Mouse (Mus musculus): ENCODE measurements around the gene Ccdc159. TPM values are rescaled to one million over a fixed set of nuclear protein-coding genes. Genes with fewer than 3 reads are reported as not detected.
A peak's percentile ranks its signal among the peaks of the same experiment; 100 is the strongest.

Gene Ccdc159
- total RNA-seq (2021), result under 1 TPM; 0.45 to 0.97 TPM
- long read RNA-seq, experiment 1, partial matches to known transcripts, result 1 of 4 reads
- long read RNA-seq, experiment 1, other reads (novel, unspliced or antisense), result 3 of 4 reads
- long read RNA-seq, experiment 2, result 0 reads

DNA sequence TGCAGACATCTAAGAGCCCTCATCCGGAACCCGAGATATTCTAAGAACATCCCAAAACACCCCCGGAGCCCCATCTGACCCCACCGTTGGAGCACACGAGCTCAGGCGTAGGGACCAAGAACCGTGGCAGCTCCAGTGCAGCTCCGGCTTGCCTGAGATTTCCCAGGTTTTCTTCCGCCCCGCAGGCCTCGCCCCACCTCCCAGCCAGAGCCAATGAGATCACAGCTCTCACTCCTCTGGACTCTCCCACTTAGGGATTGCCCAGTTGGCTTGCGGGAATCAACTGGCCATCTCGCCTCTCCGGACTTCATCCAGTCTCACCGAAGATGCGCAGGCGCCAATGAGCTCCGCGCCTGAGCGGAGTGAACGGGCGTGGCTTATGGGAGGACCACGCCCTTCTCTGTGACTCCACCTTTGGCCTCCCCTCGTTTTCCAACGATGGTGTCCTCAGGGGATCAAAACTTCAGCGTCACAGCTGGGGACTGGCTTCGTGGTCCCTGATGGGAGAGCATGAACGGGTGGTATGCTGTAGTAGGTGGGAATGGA is at the start of gene Ccdc159, which contains the start of gene Tmem205:
Gene Ccdc159, plus strand, starts transcription at position 264 of the 546 bp plus-strand sequence.
Gene Tmem205, minus strand, starts transcription at position 349 of the 546 bp plus-strand sequence.
- DNase-seq, result peak; percentile 82

DNA sequence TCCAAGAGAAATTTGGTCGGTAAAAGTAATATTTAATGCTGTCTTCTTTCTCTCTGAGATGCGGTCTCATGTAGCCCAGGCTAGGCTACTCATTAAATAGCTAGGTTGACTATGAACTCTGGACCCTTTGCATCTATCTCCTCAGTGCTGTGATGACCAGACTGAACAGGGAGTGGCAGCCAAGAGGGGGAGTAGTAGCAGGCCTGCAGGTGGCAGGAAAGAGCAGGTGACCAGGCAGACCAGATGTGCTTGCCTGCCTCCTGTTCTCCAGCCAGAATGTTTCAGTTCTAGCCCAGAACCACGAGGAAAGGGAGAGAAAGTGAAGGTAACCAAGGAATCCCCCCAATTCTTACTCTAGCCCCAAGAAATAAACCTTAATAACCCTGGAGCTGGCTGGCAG is 38.0 kb upstream of the Ccdc159 start:
- DNase-seq, result no peak

DNA sequence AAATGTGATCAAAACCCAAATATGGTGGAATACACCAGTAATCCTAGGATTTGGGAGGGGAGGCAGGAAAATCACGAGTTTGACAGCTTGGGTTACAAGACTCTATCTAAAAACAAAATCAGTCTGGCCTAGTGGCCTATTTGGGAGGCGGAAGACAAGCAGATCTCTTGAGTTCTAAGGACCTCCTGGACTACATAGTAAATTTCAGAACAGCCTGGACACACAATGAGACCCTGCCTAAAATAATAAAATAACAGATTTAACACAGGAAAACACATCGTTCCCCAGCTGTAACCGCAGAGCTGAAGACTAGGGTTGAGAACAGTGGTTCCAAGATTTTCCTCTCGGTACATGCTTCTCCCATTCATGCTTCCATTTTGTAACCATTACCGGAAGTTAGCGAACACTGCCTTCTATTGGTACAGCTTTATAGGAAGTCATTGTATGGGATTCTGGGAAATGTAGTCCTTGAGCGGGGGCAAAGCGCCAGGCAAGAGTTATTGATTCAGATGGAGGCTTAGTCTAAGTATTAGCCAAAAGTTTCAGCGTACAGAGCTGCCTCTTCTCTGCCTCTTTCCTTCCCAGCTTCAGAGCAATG is 25.9 kb upstream of the Ccdc159 start:
- peak; percentile 56 for DNase-seq

DNA sequence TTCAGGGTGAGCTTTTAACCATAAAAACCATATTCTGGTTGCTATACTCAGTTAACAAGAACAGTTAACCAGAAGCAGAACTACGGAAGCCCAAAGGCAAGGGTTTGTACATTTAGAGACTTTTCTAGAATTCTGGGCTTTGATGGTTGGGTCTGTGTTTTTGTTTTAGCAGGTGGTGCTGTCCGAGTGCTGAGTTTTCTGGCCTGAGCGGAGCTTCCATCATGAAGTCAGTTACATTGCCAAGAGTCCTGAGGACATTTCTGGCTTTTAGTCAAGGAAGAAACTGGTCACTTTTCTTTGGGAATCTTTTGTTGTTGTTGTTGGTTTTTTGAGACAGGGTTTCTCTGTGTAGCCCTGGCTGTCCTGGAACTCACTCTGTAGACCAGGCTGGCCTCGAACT is 23.2 kb upstream of the Ccdc159 start:
- no peak for DNase-seq

DNA sequence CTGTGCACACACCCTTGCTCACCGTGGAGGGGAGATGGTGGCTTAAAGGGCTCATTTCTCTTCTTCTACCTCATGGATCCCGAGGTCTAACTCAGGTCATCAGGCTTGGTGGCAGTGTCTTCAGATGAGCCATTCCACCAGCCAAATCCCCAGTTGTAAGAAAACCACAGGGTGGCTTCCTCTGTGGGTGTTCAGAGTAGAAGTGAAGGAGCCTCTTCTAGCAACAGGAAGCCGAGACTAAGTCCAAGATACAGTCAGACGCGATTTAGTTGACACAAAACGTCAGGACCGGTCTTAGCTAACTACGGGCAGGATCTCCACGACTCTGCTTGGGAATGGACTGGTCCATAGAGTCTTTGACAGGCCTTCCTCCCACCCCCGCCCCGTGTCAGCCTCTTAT is 19.1 kb upstream of the Ccdc159 start:
- no peak for DNase-seq

DNA sequence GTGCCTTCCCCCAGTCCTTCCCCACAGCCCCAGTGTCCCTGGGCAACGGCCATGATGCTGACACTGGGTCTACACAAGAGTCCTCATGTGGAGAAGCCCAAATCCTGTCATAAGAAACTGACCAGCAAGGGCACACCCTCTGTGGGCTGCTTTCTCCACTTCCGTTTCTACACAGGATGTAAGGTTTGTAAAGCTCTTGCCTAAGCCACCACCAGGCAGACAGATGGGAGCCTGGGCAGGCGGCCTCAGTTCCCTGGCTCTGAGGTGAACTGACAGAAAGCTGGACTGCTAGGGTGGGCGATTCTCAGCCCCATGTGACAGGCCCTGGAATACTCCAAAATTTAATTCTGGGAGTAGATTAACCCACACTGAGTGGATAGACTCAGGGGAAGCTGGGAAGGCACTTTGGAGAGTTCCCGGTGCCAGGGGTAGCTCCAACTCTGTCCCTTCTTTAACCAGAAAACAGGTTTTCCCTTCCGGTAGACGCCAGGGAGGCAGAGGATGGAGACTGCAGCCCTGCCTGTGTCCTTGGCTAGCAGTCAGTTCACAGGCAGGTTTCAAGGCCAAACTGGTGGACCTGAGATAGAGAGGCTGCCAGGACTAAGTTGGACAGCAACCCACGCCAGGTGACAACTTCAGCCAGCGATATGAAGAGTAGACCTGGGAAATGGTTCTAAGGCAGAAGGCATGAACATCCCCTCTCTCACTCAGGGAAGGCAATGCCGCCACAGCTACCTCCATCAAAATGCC is 17.6 kb upstream of the Ccdc159 start:
- DNase-seq, result no peak

DNA sequence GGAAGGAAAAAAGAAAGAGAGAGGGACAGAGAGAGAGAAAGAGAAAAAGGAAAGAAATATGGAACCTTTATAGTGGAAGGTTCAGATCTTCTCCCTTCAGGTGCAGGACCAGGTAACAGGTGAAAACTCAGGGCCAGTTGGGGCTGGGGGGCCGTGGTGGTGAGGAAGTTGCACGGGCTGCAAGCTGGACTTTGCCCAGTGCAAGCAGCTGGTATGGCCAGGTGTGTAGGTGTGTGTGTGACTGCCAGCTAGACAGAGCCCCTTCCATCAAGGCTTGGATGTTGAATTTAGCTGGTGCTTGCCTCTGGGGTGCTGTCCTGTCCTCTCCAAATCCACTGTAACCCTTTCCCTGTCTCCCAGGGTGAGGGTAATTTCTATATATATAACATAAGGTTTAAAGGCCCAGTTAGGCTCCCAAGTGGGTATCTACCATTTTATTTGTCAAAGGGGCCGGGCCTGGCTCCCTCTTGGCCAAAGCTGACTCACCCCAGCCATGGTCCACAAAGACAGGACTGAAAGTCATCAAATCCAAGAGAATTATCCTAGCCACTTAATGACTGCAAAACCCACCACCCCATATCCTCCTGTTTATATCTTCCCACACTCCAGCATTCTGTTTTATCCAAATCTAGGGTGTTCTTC is 10.3 kb upstream of the Ccdc159 start:
- DNase-seq, result no peak

DNA sequence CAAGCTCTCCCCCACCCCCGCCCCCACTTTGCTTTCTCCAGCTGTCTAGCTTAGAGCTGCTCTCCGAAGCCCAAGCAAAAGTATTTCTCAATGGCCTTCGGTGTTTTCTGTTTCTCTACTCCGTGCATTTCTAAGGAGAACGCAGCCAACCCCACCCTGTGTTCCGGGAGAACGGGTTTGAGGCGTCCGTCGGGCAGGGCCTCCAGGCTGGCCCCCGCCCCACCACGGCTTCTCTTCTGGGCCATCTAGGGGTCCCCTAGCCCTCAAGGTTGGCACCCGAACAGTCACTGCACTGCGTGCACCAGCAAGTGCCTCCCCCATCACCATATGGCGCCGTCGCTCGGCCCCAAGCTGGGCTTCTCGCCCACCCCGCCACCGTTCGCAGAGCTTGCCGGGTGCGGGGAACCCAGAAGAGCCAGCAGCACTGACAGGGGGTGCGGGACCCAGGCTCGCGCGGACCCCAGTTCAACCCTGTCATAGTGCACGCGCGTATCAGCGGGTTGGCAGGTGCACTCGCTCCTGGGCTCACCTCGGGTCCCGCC is 9.7 kb upstream of the Ccdc159 start:
- peak; percentile 36 for DNase-seq

DNA sequence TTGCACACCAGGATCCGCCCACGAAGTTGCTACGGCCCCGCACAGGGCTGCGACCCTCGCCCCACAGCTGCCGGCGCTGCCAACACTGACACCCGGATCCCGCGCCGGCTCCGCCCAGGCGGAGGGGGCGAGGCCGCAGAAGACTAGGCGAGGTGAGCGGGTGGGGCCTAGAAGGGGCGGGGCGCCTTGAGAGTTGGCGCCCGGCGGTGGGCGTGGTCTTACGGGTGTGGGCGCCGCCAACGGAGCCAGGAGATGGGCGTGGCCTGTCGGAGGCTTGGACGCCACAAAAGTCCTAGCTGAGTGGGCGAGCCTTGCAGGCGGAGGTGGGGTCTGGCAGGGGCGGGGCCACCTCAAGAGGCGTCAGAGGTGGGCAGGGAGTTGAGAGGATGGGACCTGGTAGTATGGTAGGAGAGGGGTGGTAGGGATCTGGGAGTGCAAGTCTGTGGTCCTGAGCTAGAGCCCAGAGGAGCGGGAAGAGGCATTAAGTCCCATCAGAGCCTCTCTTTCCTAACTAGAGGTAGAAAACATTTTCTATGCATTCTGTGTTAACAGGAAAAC is 9.2 kb upstream of the Ccdc159 start, which contains the start of gene Rab3d:
Gene Rab3d, minus strand, starts transcription at position 158 of the 558 bp plus-strand sequence.
- peak; percentile 92 for DNase-seq

DNA sequence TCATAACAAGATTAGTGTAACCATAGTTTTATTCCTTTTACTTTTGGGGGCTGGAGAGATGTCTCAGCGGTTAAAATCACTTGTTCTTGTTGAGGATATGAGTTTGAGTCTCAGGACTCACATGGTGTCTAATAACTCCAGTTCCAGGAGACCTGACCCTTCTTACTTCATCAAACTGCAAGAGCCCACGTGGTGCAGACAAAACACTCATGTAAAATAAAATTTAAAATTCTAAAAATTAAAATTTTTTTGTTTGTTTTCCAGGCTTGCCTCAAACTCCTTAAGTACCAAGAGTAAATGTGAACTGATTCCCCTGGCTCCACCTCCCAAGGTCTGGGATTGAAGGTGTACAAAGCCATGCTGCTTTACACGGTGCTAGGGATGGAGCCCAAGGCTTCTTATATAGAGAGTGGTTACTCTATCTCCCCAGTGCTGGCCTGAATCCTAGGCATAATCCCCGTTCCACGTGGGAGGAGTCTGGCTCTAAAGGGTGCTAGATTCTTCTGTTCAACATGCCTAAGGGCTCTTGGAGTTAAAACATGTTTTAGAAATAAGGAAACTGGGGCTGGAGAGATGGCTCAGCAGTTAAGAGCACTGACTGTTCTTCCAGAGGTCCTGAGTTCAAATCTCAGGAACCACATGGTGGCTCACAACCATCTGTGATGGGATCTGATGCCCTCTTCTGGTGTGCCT is 8.4 kb upstream of the Ccdc159 start:
- no peak for DNase-seq

DNA sequence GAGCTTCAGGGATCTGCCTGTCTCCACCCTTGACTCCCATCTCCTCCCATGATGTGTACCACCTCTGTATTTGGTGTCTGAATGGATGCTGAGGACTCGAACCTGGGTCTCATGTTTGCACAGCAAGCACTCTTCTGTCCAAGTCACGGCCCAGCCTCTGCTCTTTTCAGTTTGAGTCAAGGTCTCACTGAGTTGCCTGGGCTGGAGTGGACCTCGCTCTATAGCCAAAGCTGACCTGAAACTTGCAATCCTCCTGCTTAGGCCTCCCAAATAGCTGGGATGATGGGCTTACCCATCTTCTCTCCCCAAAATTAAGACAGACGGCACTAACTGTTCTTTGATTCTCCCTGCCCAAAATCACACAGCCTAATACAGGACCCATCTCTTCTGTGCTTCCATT is 4.2 kb upstream of the Ccdc159 start:
- DNase-seq, result no peak

DNA sequence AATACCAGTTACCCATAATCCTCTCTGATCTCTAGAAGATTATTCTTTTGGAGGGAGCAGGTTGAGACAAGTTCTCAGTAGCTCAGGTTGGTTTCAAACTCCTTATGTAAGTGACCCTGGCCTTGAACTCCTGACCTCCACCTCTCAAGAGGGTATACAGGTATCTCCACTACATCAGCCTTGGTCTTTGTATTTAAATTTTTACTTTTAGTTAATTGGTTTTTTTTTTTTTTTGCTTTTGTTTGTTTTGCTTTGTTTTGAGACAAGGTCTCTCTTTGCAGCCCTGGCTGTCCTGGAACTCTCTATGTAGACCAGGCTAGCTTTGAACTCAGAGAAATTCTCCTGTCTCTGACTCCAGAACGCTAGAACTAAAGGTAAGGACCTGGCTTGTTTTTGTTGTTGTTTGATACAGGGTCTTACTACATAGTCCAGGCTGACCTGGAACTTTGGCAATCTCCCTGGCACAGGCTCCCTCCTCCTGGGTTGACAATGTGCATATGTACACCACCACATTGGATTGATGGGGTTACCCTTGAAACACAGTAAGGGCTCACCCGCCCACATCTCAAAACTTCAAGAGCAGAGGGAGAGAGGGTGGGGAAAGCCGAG is 3.7 kb upstream of the Ccdc159 start:
- DNase-seq, result no peak

DNA sequence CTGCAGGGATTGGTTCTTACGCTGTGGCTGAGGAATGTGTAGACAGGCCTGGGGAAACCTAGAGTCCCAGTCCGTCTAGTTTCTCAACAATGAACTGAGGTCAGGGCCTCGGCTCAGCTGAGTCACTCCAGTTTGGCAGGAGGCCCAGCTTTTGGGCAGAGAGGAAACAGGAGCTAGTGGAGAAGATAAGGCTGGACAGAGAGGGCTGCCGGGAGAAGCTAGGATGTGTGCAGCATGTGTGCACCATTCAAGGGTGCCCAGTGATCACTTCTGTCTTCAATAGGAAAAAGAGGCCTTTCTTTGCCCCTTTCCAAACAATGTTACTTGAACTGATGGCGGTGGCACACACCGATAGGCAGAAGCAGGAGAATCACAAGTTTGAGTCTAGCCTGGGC is 3.2 kb upstream of the Ccdc159 start:
- DNase-seq, result peak; percentile 81

DNA sequence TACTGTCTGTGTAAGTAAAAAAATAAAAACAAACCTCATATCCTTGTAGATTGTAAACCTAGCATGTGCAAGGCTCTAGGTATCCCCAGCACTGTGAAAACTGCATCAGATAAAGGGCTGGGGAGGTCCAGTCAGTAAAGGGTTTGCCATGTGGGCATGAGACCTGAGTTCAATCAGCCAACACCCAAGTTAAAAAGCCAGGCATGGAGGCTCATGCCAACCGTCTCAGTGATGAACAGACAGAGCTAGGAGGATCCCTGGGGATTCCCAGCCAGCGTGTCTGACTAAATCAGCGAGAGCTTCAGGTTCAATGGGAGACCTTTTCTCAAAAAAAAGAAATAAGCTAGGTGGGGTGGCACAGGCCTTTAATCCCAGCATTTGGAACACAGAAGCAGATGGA is 2.2 kb upstream of the Ccdc159 start:
- no peak for DNase-seq

DNA sequence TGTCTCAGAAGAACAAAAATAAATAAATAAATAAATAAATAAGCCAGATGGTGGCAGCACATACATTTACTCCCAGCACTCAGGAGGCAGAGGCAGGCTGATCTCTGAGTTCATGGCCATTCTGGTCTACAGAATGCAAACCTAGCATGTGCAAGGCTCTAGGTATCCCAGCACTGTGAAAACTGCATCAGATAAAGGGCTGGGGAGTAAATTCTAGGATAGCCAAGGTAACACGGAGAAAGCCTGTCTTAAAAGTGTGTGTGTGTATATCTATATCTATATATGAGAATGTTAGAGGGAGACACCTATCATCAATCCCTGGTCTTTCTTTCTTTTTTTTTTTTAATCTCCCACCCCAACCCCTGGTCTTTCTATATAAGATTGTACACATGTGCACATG is 1.8 kb upstream of the Ccdc159 start:
- no peak for DNase-seq

DNA sequence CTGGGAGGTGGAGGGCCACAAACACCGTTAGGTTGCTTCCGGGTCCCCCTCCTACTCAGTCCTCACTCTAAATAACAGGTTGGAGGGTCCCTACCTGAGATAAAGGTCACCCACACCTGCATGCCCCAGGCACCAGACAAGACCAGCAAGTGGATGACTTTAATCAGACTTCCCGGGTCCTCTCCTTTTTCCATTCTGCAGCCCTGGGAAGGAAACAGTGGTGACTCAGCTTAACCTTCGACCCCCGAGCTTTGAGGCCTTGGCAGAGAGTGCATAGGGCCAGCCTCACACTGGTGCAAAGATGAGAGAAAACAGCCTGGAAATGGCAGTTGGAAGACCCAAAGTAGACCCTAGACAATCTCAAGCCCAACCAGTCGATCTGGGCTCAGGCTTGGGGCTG is 1.1 kb upstream of the Ccdc159 start:
- no peak for DNase-seq

DNA sequence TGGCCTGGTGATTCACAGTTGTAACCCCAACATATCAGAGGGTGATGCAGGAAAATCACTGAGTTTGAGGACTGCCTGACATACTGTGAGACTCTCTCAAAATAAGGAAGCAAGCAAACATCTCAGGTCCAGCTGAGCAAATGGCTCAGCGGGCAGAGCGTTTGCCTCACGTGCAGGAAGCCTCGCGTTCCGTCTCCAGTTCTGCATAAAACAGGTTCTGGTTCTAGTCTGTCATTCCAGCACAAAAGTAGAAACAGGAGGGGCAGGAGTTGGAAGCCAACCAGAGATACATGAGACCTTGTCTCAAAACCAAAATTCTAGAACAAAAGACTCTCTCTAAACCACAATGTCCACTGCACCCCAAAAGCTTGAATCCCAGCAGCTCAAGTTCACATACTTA is 487 bp upstream of the Ccdc159 start:
- no peak for DNase-seq

DNA sequence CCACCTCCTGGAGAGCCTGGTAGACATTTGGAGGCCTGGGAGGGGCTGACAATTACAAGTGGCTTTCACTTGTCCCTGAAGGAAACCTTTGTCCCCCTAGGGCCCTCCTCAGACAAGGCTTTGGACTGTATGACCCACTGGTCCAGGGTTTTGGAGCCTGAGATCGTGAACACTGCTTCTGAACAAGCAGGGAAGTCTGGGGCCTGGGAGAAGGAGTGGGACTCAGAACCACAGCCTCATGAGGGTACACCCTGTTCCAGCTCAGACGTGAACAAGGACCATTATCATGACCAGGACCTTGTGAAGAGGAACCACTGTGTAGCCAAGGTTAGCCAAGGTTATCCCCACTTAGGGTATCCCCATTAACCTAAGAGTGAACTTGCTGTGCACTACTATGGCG is 1.9 kb downstream of the Ccdc159 start:
- DNase-seq, result no peak

DNA sequence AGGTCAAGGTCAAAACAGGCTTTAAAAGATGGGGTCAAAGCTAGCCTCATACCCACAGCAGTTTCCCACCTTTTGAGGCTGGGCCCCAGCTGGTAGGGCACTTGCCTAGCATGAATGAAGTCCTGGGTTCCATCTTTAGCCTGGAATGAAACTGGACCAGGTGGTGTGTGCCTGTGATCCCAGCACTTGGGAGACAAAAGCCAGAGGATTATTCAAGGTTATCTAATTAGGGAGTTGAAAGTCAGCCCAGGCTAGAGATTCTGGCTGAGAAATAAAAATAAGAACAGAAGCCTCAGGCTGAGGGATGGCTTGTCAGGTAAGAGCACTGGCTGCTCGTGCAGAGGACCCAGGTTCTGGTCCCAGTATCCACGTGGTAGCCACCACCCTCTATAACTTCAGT is 4.7 kb downstream of the Ccdc159 start:
- no peak for DNase-seq

DNA sequence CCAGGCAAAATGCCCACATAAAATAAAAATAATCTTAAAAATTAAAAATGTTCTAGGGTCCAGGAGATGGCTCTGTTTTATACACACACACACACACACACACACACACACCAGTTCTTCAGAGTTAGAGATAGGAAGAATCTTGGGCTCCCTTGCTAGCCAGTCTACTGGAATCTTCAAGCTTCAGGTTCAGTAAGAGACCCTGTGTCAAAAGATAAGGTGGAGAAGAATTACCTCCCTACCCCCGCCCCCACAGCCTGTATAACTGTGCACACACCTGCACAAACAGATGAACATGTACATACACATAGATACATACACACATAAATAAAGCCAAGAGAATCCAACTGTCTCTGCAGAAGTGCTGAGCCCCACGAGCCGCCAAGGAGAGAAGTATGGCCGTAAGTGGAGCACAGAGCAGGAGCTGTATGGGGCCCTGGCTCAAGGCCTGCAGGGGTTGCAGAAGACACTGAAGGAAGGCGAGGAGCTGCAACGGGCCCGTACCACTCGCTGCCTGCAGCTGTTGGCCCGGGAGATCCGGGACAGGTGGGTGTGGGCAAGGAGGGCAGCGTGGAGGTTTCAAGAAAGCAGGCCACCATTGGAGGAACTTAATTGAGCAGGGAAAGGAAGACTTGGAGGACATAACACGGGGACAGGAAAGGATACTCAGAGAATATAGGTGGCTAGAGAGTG is 5.3 kb downstream of the Ccdc159 start:
- DNase-seq, result no peak

DNA sequence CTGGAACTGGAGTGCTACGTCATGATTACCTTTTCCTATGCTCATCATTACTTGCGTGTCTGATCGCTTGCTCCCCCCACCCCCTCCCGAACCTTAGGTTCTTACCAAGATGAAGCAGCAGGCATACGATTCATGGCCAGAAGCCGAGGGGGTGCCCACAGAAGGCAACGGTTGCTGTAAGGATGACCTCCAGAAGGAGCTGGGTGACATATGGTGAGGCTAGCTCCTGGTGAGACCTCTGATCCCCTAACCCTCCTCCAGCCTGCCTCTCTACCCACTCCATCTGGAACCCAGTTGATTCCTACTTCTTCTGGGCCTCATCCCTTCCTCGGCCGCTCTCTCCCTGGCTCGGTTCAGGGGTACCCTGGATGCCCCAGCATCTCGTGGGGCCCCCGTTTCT is 6.8 kb downstream of the Ccdc159 start:
- DNase-seq, result no peak

Data from gastrocnemius, postnatal 10 days (tissue).